Mouse (Mus musculus) heart, postnatal 0 days (tissue): Measurements from ENCODE around the gene Commd9.

Experiments
- CTCF ChIP-seq: IDR thresholded peaks from 2 replicates; pipeline ENCODE4 v1.5.1; 2016; ENCODE audit warnings: antibody characterized with exemption, control low read depth, low read depth
- EP300 ChIP-seq: IDR thresholded peaks from 2 replicates; pipeline ENCODE4 v1.6.1; 2016; ENCODE audit warnings: antibody characterized with exemption, low read depth

DNA sequence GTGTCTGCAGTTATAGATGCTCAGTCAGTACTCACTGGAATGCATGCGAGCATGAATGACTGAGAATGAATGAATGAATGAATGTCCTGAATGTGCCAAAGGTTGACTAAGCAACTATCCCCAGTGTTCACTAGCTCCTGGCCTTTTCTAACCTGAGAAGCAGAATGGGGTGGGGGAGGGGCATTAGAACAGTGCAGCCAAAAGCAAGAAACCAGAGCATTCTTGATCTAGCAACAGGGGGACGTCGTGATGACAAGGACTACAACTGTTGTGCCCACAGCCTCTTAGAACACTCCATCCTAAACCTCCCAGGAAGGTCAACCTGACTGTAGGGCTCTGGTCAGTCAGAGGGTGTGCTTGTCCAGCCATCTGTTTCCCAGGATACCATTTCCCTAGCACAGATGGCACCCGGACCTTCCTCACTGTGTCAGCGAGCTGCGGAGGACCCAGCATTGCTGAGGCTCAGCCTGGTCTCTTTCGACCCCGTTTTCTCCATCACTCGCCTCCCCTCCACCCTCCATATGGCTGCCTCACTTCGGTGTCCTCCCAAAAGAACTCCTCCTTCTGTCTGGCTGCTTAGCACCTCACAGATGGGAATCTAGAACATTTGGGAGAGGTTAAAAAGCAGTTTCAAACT is 21.5 kb downstream of the Commd9 start:
- TF ChIP-seq EP300 (no peak), CTCF (no peak)
